Mouse (Mus musculus) liver, embryonic 14.5 days (tissue): ENCODE results near the gene Ldah. TPM values are rescaled to one million over a fixed set of nuclear protein-coding genes. Genes with fewer than 3 reads are reported as not detected.
A peak's percentile ranks its signal among the peaks of the same experiment; 100 is the strongest.

Source experiments
- ATAC-seq: fragments of 200-750 bp; cut with Nextera tagmentation; 2 replicates; pipeline ENCODE4 v1.8.0; 2017; ENCODE audit warnings: moderate number of reproducible peaks, mild to moderate bottlenecking, moderate library complexity; ENCODE audit not compliant: insufficient read depth
- DNase-seq, 3 experiments: peaks; one replicate each; pipeline ENCODE4 v3.0.0-alpha.2; 2012 to 2013; ENCODE audit warnings: low read depth in 3 of 3, low spot score in 3 of 3
- H3K27ac ChIP-seq: fragments of 300-500 bp; sonication (generic); 2 replicates; pipeline ENCODE4 v1.5.1; 2014; ENCODE audit warnings: moderate library complexity, mild to moderate bottlenecking, control low read depth, inconsistent platforms
- H3K27me3 ChIP-seq: fragments of 300-500 bp; sonication (generic); 2 replicates; pipeline ENCODE4 v1.6.1; 2014; ENCODE audit warnings: mild to moderate bottlenecking, low read length, moderate library complexity; ENCODE audit not compliant: control insufficient read depth, insufficient read depth
- H3K36me3 ChIP-seq: fragments of 300-500 bp; sonication (generic); replicated peaks from 2 replicates; pipeline ENCODE4 v1.6.1; 2014; ENCODE audit warnings: low read depth; ENCODE audit not compliant: control insufficient read depth, insufficient read depth
- H3K4me1 ChIP-seq, 2 experiments: fragments of 200-500 bp in 1 of 2; fragments of 300-500 bp in 1 of 2; sonication (generic) in 1 of 2; replicated peaks; 2 replicates each; pipeline ENCODE4 v1.6.1; 2012 to 2014; ENCODE audit warnings: antibody characterized with exemption in 1 of 2, inconsistent platforms in 1 of 2, low read length in 1 of 2; ENCODE audit not compliant: control insufficient read depth in 2 of 2, insufficient read depth in 2 of 2
- H3K4me2 ChIP-seq: fragments of 300-500 bp; sonication (generic); 2 replicates; pipeline ENCODE4 v1.6.1; 2014; ENCODE audit warnings: low read depth, mild to moderate bottlenecking, control low read depth, moderate library complexity
- H3K4me3 ChIP-seq, 2 experiments: fragments of 200-500 bp in 1 of 2; fragments of 300-500 bp in 1 of 2; sonication (generic) in 1 of 2; 2 replicates each; pipeline ENCODE4 v1.5.1; 2012 to 2014; ENCODE audit warnings: low read depth in 2 of 2, low read length in 2 of 2, mild to moderate bottlenecking in 2 of 2, control low read depth in 1 of 2, inconsistent platforms in 1 of 2, moderate library complexity in 1 of 2; ENCODE audit not compliant: insufficient read depth in 1 of 2
- H3K9ac ChIP-seq: fragments of 300-500 bp; sonication (generic); replicated peaks from 2 replicates; pipeline ENCODE4 v1.6.1; 2014; ENCODE audit warnings: mild to moderate bottlenecking, control low read depth, moderate library complexity
- H3K9me3 ChIP-seq: fragments of 300-500 bp; sonication (generic); 2 replicates; pipeline ENCODE4 v1.6.1; 2016; ENCODE audit warnings: low read length, mixed read lengths; ENCODE audit not compliant: control insufficient read depth
- CTCF ChIP-seq: IDR thresholded peaks from 2 replicates; pipeline ENCODE4 v1.5.1; 2016; ENCODE audit warnings: antibody characterized with exemption, low read depth, control low read depth
- EP300 ChIP-seq: IDR thresholded peaks from 2 replicates; pipeline ENCODE4 v1.6.1; 2016; ENCODE audit warnings: antibody characterized with exemption, low read depth
- WGBS: fragments of 180-500 bp; shearing (Covaris S2); extraction: QIAGEN DNeasy Blood & Tissue Kit; methylation state at CpG from one replicate; pipeline ENCODE4 v1.1.7; 2014; ENCODE audit not compliant: insufficient replicate concordance; 5-methylcytosine and 5-hydroxymethylcytosine counted together
- polyA plus RNA-seq, 2 experiments: library from polyadenylated mRNA; depleted of rRNA in 1 of 2; stranded (reverse) in 1 of 2; unstranded in 1 of 2; fragments of >200 nt; fragmentation: Nextera tagmentation in 1 of 2; extraction: Ambion mirVana in 1 of 2; gene quantifications; 2 replicates each; pipeline versions ENCODE4 v1.2.1 to v1.2.3; 2012 to 2014

Gene Ldah
- polyA plus RNA-seq, 2 experiments, result 13.3 to 21.2 TPM

DNA sequence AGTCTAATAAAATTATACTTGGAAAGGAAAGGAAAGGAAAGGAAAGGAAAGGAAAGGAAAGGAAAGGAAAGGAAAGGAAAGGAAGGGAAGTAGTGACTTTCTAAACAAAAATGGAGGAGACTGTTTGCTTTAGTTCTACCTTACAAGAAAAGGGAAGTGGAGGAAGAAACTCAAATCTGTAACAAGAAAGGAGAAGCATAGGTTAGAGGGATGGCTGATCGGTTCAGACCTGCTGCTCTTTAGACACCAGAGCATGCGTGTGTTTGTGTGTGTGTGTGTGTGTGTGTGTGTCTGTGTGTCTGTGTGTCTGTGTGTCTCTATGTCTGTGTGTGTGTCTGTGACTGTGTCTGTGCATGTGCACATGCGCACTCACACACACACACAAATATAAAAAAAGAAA is 23.2 kb downstream of the Ldah start:
- ATAC-seq, result no peak
- no peak for TF ChIP-seq EP300
- no peak for TF ChIP-seq CTCF
- WGBS, result 70% methylated on average over 3 of the region's 3 CpGs

GRCm38 (mm10) chr12:8232679-8233078 is 24.8 kb downstream of the Ldah start:
- Histone ChIP-seq H3K9me3 (no peaks in the 10 kb centered on the region), H3K4me1 (no peaks in the 10 kb centered on the region), H3K27ac (no peak overlapping the region), H3K36me3 (no peaks in the 10 kb centered on the region), H3K4me2 (no peak overlapping the region), H3K4me3 (no peak overlapping the region), H3K9ac (no peak overlapping the region), H3K27me3 (no peaks in the 10 kb centered on the region)
- ATAC-seq (no peak), DNase-seq (no peak)
- WGBS, result 66% methylated on average over 3 of the region's 3 CpGs
- TF ChIP-seq CTCF, result peak; percentile 47
- TF ChIP-seq EP300, result no peak

More for the DNA sequence above, 23.2 kb downstream of the Ldah start:
- H3K4me3 ChIP-seq, result no peak overlapping the region
- no peaks in the 10 kb centered on the region for H3K36me3 ChIP-seq
- no peaks in the 10 kb centered on the region for H3K27me3 ChIP-seq
- H3K27ac ChIP-seq, result no peak overlapping the region
- H3K4me1 ChIP-seq, result no peaks in the 10 kb centered on the region
- no peak overlapping the region for H3K4me2 ChIP-seq
- no peaks in the 10 kb centered on the region for H3K9me3 ChIP-seq
- DNase-seq, result no peak
- no peak overlapping the region for H3K9ac ChIP-seq

- no peak overlapping the region for H3K4me2 ChIP-seq
- ATAC-seq (no peak), DNase-seq (no peak)
- no peak overlapping the region for H3K9ac ChIP-seq
- TF ChIP-seq EP300 (no peak), CTCF (no peak)
- no peaks in the 10 kb centered on the region for H3K9me3 ChIP-seq
- no peak overlapping the region for H3K27ac ChIP-seq
- H3K4me3 ChIP-seq, result no peak overlapping the region
- H3K4me1 ChIP-seq, result no peaks in the 10 kb centered on the region
- 72% methylated on average over 3 of the region's 3 CpGs for WGBS
- H3K27me3 ChIP-seq, result no peaks in the 10 kb centered on the region
- H3K36me3 ChIP-seq, result no peaks in the 10 kb centered on the region
Measured at GRCm38 (mm10) chr12:8242181-8242580, 34.3 kb downstream of the Ldah start.

DNA sequence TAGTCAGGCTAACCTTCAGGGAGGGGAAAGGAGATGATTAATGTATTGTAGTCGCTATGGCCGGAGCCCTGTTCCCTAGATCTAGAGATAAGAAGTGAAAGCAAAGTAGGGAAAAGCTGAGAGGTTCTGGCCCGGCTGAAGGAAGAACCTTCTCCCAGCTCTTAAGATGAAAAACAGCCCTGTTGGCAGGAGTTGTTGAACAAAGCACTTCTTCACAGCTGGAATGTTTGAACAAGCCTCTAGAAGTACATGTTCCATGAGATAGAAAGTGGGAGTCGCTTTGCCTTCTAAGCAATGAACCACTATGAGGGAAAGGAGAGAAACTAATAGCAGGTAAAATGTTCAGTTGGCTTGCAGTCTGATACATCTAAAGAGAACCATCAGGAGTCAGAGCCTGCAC is 36.8 kb downstream of the Ldah start:
- Histone ChIP-seq H3K4me2 (no peak overlapping the region), H3K4me3 (no peak overlapping the region), H3K9ac (no peak overlapping the region), H3K27me3 (no peaks in the 10 kb centered on the region), H3K36me3 (no peaks in the 10 kb centered on the region), H3K4me1 (no peaks in the 10 kb centered on the region), H3K9me3 (no peaks in the 10 kb centered on the region), H3K27ac (no peak overlapping the region)
- ATAC-seq (no peak), DNase-seq (no peak)
- TF ChIP-seq CTCF, result no peak
- no peak for TF ChIP-seq EP300
- WGBS, result 68% methylated on average over 4 of the region's 4 CpGs

- Histone ChIP-seq H3K4me1 (no peaks in the 10 kb centered on the region), H3K27ac (no peak overlapping the region), H3K4me2 (no peak overlapping the region), H3K4me3 (no peak overlapping the region), H3K9me3 (no peaks in the 10 kb centered on the region), H3K27me3 (no peaks in the 10 kb centered on the region), H3K36me3 (no peaks in the 10 kb centered on the region; the same call in 1 of the 2 replicates), H3K9ac (no peak overlapping the region)
- DNase-seq, result no peak
- no peak for ATAC-seq
- TF ChIP-seq EP300 (no peak), CTCF (no peak)
- WGBS, result 38% methylated on average over 2 of the region's 2 CpGs
Measured at GRCm38 (mm10) chr12:8260297-8260696, 52.4 kb downstream of the Ldah start.
